ENCODE assay signal across 7 mouse cellular contexts in the genomic region with DNA sequence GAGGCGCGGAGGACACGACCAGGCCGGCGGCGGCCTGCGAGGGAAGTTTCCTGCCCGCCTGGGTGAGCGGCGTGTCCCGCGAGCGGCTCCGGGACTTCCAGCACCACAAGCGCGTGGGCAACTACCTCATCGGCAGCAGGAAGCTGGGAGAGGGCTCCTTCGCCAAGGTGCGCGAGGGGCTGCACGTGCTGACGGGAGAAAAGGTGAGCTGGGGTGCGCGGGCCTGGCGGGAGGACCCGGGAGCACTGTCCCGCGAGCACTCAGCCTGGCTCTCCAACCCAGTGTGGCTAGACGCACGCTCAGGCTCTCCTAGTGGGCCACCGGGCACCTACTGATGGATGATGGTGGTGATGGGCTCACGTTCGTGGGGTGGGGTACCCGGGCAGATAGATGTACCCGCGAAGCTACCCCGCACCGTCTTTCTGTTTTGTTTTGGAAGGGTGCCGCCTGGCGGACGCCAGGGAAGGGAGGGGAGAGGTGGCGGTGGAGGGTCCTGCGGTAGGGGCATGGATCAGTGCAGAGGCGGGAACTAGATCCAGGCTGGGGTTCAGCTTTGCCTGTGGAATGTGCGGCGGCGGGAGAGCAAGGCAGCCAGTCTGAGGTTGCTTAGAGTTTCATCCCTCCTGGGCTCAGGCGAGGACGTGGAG. TPM values are rescaled to one million over a fixed set of nuclear protein-coding genes. Genes with fewer than 3 reads are reported as not detected.
DNase-seq lines count a peak whose midpoint lies in the region; ATAC-seq and TF ChIP-seq lines count a peak whose summit lies in the region.

No protein-coding gene starts in this region.

- WGBS in forebrain, embryonic 14.5 days, result 0% methylated on average over 48 of the region's 49 CpGs
- WGBS in hindbrain, embryonic 13.5 days, result under 1% methylated on average over 49 of the region's 49 CpGs
- under 1% methylated on average over 36 of the region's 49 CpGs for WGBS in limb, embryonic 13.5 days
- WGBS in midbrain, embryonic 15.5 days, result under 1% methylated on average over 48 of the region's 49 CpGs

- no peaks in the 10 kb centered on the region for H3K4me1 ChIP-seq in bone marrow macrophage, adult 2 months (ENCODE audit: control insufficient read depth, insufficient read depth, low read length)
- peaks cover 39% of the 10 kb centered on the region for H3K4me1 ChIP-seq in forebrain, embryonic 14.5 days (ENCODE audit: control insufficient read depth, insufficient read depth, low read length)
- H3K4me1 ChIP-seq in hindbrain, embryonic 13.5 days (replicated peaks), result peaks cover 50% of the 10 kb centered on the region
- H3K4me1 ChIP-seq in limb, embryonic 13.5 days, result peaks cover 46% of the 10 kb centered on the region
- peaks cover 46% of the 10 kb centered on the region for H3K4me1 ChIP-seq in midbrain, embryonic 15.5 days
- H3K4me1 ChIP-seq in testis, adult 2 months (ENCODE audit: control insufficient read depth, insufficient read depth, low read length), result peaks cover 23% of the 10 kb centered on the region

- peaks cover 14% of the 10 kb centered on the region for H3K36me3 ChIP-seq in forebrain, embryonic 14.5 days (ENCODE audit: control insufficient read depth, insufficient read depth, low read length)
- H3K36me3 ChIP-seq in hindbrain, embryonic 13.5 days, result peaks cover 13% of the 10 kb centered on the region
- peaks cover 25% of the 10 kb centered on the region for H3K36me3 ChIP-seq in limb, embryonic 13.5 days
- H3K36me3 ChIP-seq in midbrain, embryonic 15.5 days (replicated peaks), result no peaks in the 10 kb centered on the region
- H3K36me3 ChIP-seq in testis, adult 2 months (ENCODE audit: control insufficient read depth, insufficient read depth, low read length), result no peaks in the 10 kb centered on the region

- TF ChIP-seq CTCF in bone marrow macrophage, adult 2 months (IDR thresholded peaks at IDR 0.05; ENCODE audit: low read depth, low read length), result peak; percentile 53; the same call in 1 of the 2 replicates
- TF ChIP-seq CTCF in testis, adult 2 months (IDR thresholded peaks at IDR 0.05; ENCODE audit: control insufficient read depth, insufficient read depth, insufficient replicate concordance, low read depth, low read length), result no peak

- peak; percentile 58 for ATAC-seq in forebrain, embryonic 14.5 days
- ATAC-seq in hindbrain, embryonic 13.5 days (ENCODE audit: low FRiP score), result peak; percentile 59
- peak; percentile 64 for ATAC-seq in limb, embryonic 13.5 days (ENCODE audit: low FRiP score, low read depth)
- ATAC-seq in midbrain, embryonic 15.5 days (replicated peaks), result peak; percentile 57

- no peaks in the 10 kb centered on the region for H3K27me3 ChIP-seq in forebrain, embryonic 14.5 days (replicated peaks; ENCODE audit: control insufficient read depth, insufficient read depth, low read length)
- peaks cover 5% of the 10 kb centered on the region; the same call in 1 of the 2 replicates for H3K27me3 ChIP-seq in hindbrain, embryonic 13.5 days
- peaks cover 18% of the 10 kb centered on the region for H3K27me3 ChIP-seq in limb, embryonic 13.5 days
- H3K27me3 ChIP-seq in midbrain, embryonic 15.5 days (replicated peaks), result peaks cover 3% of the 10 kb centered on the region; the same call in 1 of the 2 replicates
- peaks cover 8% of the 10 kb centered on the region for H3K27me3 ChIP-seq in testis, adult 2 months (ENCODE audit: control insufficient read depth, insufficient read depth, low read length)

- 0 out of 2 replicates have a peak, but pooled peaks cover 3% of the 10 kb centered on the region for H3K9me3 ChIP-seq in forebrain, embryonic 14.5 days (replicated peaks; ENCODE audit: control insufficient read depth, low read length)
- H3K9me3 ChIP-seq in hindbrain, embryonic 13.5 days, result peaks cover 7% of the 10 kb centered on the region
- peaks cover 7% of the 10 kb centered on the region; the same call in 1 of the 2 replicates for H3K9me3 ChIP-seq in limb, embryonic 13.5 days
- H3K9me3 ChIP-seq in midbrain, embryonic 15.5 days, result no peaks in the 10 kb centered on the region

- peak; percentile 85 for DNase-seq in Muller cell, postnatal 12 days (ENCODE audit: inconsistent ontology term)
- peak; percentile 76 for DNase-seq in forebrain, embryonic 14.5 days (ENCODE audit: low spot score)

- peak overlapping the region; percentile 57 for H3K4me3 ChIP-seq in bone marrow macrophage, adult 2 months (ENCODE audit: insufficient read depth, low read length)
- peak overlapping the region; percentile 83 for H3K4me3 ChIP-seq in forebrain, embryonic 14.5 days (ENCODE audit: low read depth, low read length)
- peak overlapping the region; percentile 88 for H3K4me3 ChIP-seq in hindbrain, embryonic 13.5 days
- peak overlapping the region; percentile 91 for H3K4me3 ChIP-seq in limb, embryonic 13.5 days
- H3K4me3 ChIP-seq in midbrain, embryonic 15.5 days, result peak overlapping the region; percentile 74
- peak overlapping the region; percentile 79 for H3K4me3 ChIP-seq in testis, adult 2 months (ENCODE audit: control insufficient read depth, low read depth, low read length)

- H3K9ac ChIP-seq in forebrain, embryonic 14.5 days (ENCODE audit: low read length), result peak overlapping the region; percentile 91
- peak overlapping the region; percentile 92 for H3K9ac ChIP-seq in hindbrain, embryonic 13.5 days
- peak overlapping the region; percentile 89 for H3K9ac ChIP-seq in limb, embryonic 13.5 days
- peak overlapping the region; percentile 73 for H3K9ac ChIP-seq in midbrain, embryonic 15.5 days

- no peak for TF ChIP-seq POLR2A in bone marrow macrophage, adult 2 months (IDR thresholded peaks at IDR 0.05; ENCODE audit: borderline replicate concordance, low read depth, low read length)
- TF ChIP-seq POLR2A in testis, adult 2 months (IDR thresholded peaks at IDR 0.05; ENCODE audit: control insufficient read depth, low read depth, low read length), result no peak

- H3K27ac ChIP-seq in bone marrow macrophage, adult 2 months (ENCODE audit: insufficient read depth, low read depth, low read length), result no peak overlapping the region
- peak overlapping the region; percentile 98 for H3K27ac ChIP-seq in forebrain, embryonic 14.5 days (ENCODE audit: low read depth, low read length)
- peak overlapping the region; percentile 93 for H3K27ac ChIP-seq in hindbrain, embryonic 13.5 days
- peak overlapping the region; percentile 98 for H3K27ac ChIP-seq in limb, embryonic 13.5 days
- peak overlapping the region; percentile 89 for H3K27ac ChIP-seq in midbrain, embryonic 15.5 days
- no peak overlapping the region for H3K27ac ChIP-seq in testis, adult 2 months (ENCODE audit: control insufficient read depth, insufficient read depth, low read depth, low read length)

- H3K4me2 ChIP-seq in forebrain, embryonic 14.5 days (ENCODE audit: low read length), result peak overlapping the region; percentile 62
- peak overlapping the region; percentile 86 for H3K4me2 ChIP-seq in hindbrain, embryonic 13.5 days
- peak overlapping the region; percentile 93 for H3K4me2 ChIP-seq in limb, embryonic 13.5 days (replicated peaks)
- peak overlapping the region; percentile 86 for H3K4me2 ChIP-seq in midbrain, embryonic 15.5 days

RNA-seq across cellular contexts. Expression of a gene that starts 0.8 kb away (rescaled TPM):
- 0.17 TPM in 1 of 2 replicates, not detected in the other for polyA plus RNA-seq in bone marrow macrophage, adult 2 months (2012; ENCODE audit: insufficient read depth, insufficient read length, missing spikeins)
- polyA plus RNA-seq in forebrain, embryonic 14.5 days (2014; fragmentation: Nextera tagmentation; extraction: Ambion mirVana), result 10.6 and 10.7 TPM in 2 replicates
- 7.3 and 7.8 TPM in 2 replicates for polyA plus RNA-seq in hindbrain, embryonic 13.5 days (2015; fragmentation: Nextera tagmentation; extraction: Ambion mirVana)
- polyA plus RNA-seq in limb, embryonic 13.5 days (2015; fragmentation: Nextera tagmentation; extraction: Ambion mirVana), result 16.5 and 17.9 TPM in 2 replicates
- polyA plus RNA-seq in midbrain, embryonic 15.5 days (2015; fragmentation: Nextera tagmentation; extraction: Ambion mirVana), result 7.3 TPM in 2 replicates
- polyA plus RNA-seq in testis, adult 2 months (2012; rRNA removed), result 5.0 and 5.7 TPM in 2 replicates

Comparison
In these comparisons a context has a peak if more than half of its experiments do, and no peak if none do; other contexts are left out.
1. H3K27ac ChIP-seq: peak in forebrain, embryonic 14.5 days (single experiment), hindbrain, embryonic 13.5 days (single experiment), limb, embryonic 13.5 days (single experiment) and midbrain, embryonic 15.5 days (single experiment); none in bone marrow macrophage, adult 2 months (single experiment) and testis, adult 2 months (single experiment).
2. Peak in every context shown above with its lines, with median percentiles within 50 percentile points of each other: H3K4me3 ChIP-seq, ATAC-seq, H3K4me2 ChIP-seq and H3K9ac ChIP-seq.